Mouse (Mus musculus): ENCODE results near the gene Nelfcd. TPM values are rescaled to one million over a fixed set of nuclear protein-coding genes. Genes with fewer than 3 reads are reported as not detected.

Nelfcd gene
- polyA plus RNA-seq, 1 experiment from 2014 or later: 164 TPM

- H3K9ac ChIP-seq (ENCODE audit: low read length): no peak overlapping the region
- ATAC-seq (ENCODE audit: low FRiP score) (no peak), DNase-seq (ENCODE audit: low spot score, missing footprints) (no peak)
- no peak overlapping the region for H3K4me2 ChIP-seq
- H3K9me3 ChIP-seq (ENCODE audit: control insufficient read depth, low read length): no peaks in the 10 kb centered on the region
- 78% methylated on average over 4 of the region's 4 CpGs for WGBS
- H3K27me3 ChIP-seq (ENCODE audit: control insufficient read depth, insufficient read depth, low read length): no peaks in the 10 kb centered on the region
- H3K36me3 ChIP-seq (ENCODE audit: control insufficient read depth, insufficient read depth, low read length): no peaks in the 10 kb centered on the region
- H3K4me1 ChIP-seq (ENCODE audit: control insufficient read depth, insufficient read depth, low read length): no peaks in the 10 kb centered on the region
- no peak overlapping the region for H3K27ac ChIP-seq (ENCODE audit: low read depth, low read length)
- no peak overlapping the region for H3K4me3 ChIP-seq (ENCODE audit: low read depth, low read length)
Observed at GRCm38 (mm10) chr2:174400396-174400795, 15.2 kb upstream of the Nelfcd start.

GRCm38 (mm10) chr2:174410222-174410621 lies 5.4 kb upstream of the Nelfcd start:
- H3K27me3 ChIP-seq (ENCODE audit: control insufficient read depth, insufficient read depth, low read length): no peaks in the 10 kb centered on the region
- peak; percentile 57 for DNase-seq (ENCODE audit: low spot score, missing footprints)
- no peak overlapping the region for H3K27ac ChIP-seq (ENCODE audit: low read depth, low read length)
- H3K4me2 ChIP-seq: no peak overlapping the region
- no peak overlapping the region for H3K9ac ChIP-seq (ENCODE audit: low read length)
- no peaks in the 10 kb centered on the region for H3K4me1 ChIP-seq (ENCODE audit: control insufficient read depth, insufficient read depth, low read length)
- no peaks in the 10 kb centered on the region for H3K36me3 ChIP-seq (ENCODE audit: control insufficient read depth, insufficient read depth, low read length)
- no peak for ATAC-seq (ENCODE audit: low FRiP score)
- WGBS: 70% methylated on average over 2 of the region's 2 CpGs
- H3K4me3 ChIP-seq (ENCODE audit: low read depth, low read length): no peak overlapping the region
- no peaks in the 10 kb centered on the region for H3K9me3 ChIP-seq (ENCODE audit: control insufficient read depth, low read length)

GRCm38 (mm10) chr2:174413127-174413526 lies 2.5 kb upstream of the Nelfcd start:
- DNase-seq (ENCODE audit: low spot score, missing footprints): no peak
- Histone ChIP-seq H3K36me3 (ENCODE audit: control insufficient read depth, insufficient read depth, low read length) (no peaks in the 10 kb centered on the region), H3K9me3 (ENCODE audit: control insufficient read depth, low read length) (no peaks in the 10 kb centered on the region), H3K27me3 (ENCODE audit: control insufficient read depth, insufficient read depth, low read length) (no peaks in the 10 kb centered on the region), H3K9ac (ENCODE audit: low read length) (no peak overlapping the region), H3K4me1 (ENCODE audit: control insufficient read depth, insufficient read depth, low read length) (peaks cover 7% of the 10 kb centered on the region), H3K27ac (ENCODE audit: low read depth, low read length) (no peak overlapping the region), H3K4me2 (no peak overlapping the region), H3K4me3 (ENCODE audit: low read depth, low read length) (no peak overlapping the region)
- WGBS: 83% methylated on average over 7 of the region's 7 CpGs
- no peak for ATAC-seq (ENCODE audit: low FRiP score)

GRCm38 (mm10) chr2:174415001-174415730 lies 438 bp upstream of the Nelfcd start:
- Histone ChIP-seq H3K4me1 (ENCODE audit: control insufficient read depth, insufficient read depth, low read length) (peaks cover 7% of the 10 kb centered on the region), H3K9me3 (ENCODE audit: control insufficient read depth, low read length) (no peaks in the 10 kb centered on the region), H3K4me3 (ENCODE audit: low read depth, low read length) (peak overlapping the region; percentile 84), H3K27ac (ENCODE audit: low read depth, low read length) (no peak overlapping the region), H3K9ac (ENCODE audit: low read length) (no peak overlapping the region), H3K4me2 (no peak overlapping the region; the same call in 1 of the 2 replicates), H3K36me3 (ENCODE audit: control insufficient read depth, insufficient read depth, low read length) (peaks cover 3% of the 10 kb centered on the region; the same call in 1 of the 2 replicates), H3K27me3 (ENCODE audit: control insufficient read depth, insufficient read depth, low read length) (no peaks in the 10 kb centered on the region)
- DNase-seq (ENCODE audit: low spot score, missing footprints) (no peak), ATAC-seq (ENCODE audit: low FRiP score) (peak; percentile 2; the same call in 1 of the 2 replicates)
- WGBS: 44% methylated on average over 16 of the region's 18 CpGs

GRCm38 (mm10) chr2:174421107-174421506 lies 5.5 kb downstream of the Nelfcd start:
- no peak overlapping the region for H3K27ac ChIP-seq (ENCODE audit: low read depth, low read length)
- DNase-seq (ENCODE audit: low spot score, missing footprints) (no peak), ATAC-seq (ENCODE audit: low FRiP score) (no peak)
- no peak overlapping the region for H3K4me2 ChIP-seq
- H3K36me3 ChIP-seq (ENCODE audit: control insufficient read depth, insufficient read depth, low read length): peaks cover 33% of the 10 kb centered on the region
- H3K9me3 ChIP-seq (ENCODE audit: control insufficient read depth, low read length): no peaks in the 10 kb centered on the region
- H3K4me3 ChIP-seq (ENCODE audit: low read depth, low read length): no peak overlapping the region
- H3K4me1 ChIP-seq (ENCODE audit: control insufficient read depth, insufficient read depth, low read length): peaks cover 7% of the 10 kb centered on the region
- H3K9ac ChIP-seq (ENCODE audit: low read length): no peak overlapping the region
- H3K27me3 ChIP-seq (ENCODE audit: control insufficient read depth, insufficient read depth, low read length): no peaks in the 10 kb centered on the region
- 90% methylated on average over 6 of the region's 6 CpGs for WGBS

- H3K4me3 ChIP-seq (ENCODE audit: low read depth, low read length): no peak overlapping the region
- H3K9me3 ChIP-seq (ENCODE audit: control insufficient read depth, low read length): no peaks in the 10 kb centered on the region
- H3K27ac ChIP-seq (ENCODE audit: low read depth, low read length): no peak overlapping the region
- H3K4me1 ChIP-seq (ENCODE audit: control insufficient read depth, insufficient read depth, low read length): no peaks in the 10 kb centered on the region
- no peaks in the 10 kb centered on the region for H3K27me3 ChIP-seq (ENCODE audit: control insufficient read depth, insufficient read depth, low read length)
- H3K4me2 ChIP-seq: no peak overlapping the region
- H3K9ac ChIP-seq (ENCODE audit: low read length): no peak overlapping the region
- peak; percentile 78 for DNase-seq (ENCODE audit: low spot score, missing footprints)
- no peak for ATAC-seq (ENCODE audit: low FRiP score)
- peaks cover 53% of the 10 kb centered on the region for H3K36me3 ChIP-seq (ENCODE audit: control insufficient read depth, insufficient read depth, low read length)
- 93% methylated on average over 11 of the region's 11 CpGs for WGBS
Observed at GRCm38 (mm10) chr2:174424301-174425085, 8.9 kb downstream of the Nelfcd start.

- Histone ChIP-seq H3K27me3 (ENCODE audit: control insufficient read depth, insufficient read depth, low read length) (no peaks in the 10 kb centered on the region), H3K9me3 (ENCODE audit: control insufficient read depth, low read length) (no peaks in the 10 kb centered on the region), H3K4me2 (no peak overlapping the region), H3K9ac (ENCODE audit: low read length) (no peak overlapping the region), H3K36me3 (ENCODE audit: control insufficient read depth, insufficient read depth, low read length) (peaks cover 46% of the 10 kb centered on the region), H3K4me1 (ENCODE audit: control insufficient read depth, insufficient read depth, low read length) (no peaks in the 10 kb centered on the region), H3K27ac (ENCODE audit: low read depth, low read length) (no peak overlapping the region), H3K4me3 (ENCODE audit: low read depth, low read length) (no peak overlapping the region)
- WGBS: 93% methylated on average over 12 of the region's 12 CpGs
- ATAC-seq (ENCODE audit: low FRiP score): no peak
- DNase-seq (ENCODE audit: low spot score, missing footprints): peak; percentile 64
Observed at GRCm38 (mm10) chr2:174426856-174427255, 11.3 kb downstream of the Nelfcd start.

GRCm38 (mm10) chr2:174428076-174428835 lies 12.7 kb downstream of the Nelfcd start:
- WGBS: 73% methylated on average over 18 of the region's 18 CpGs
- H3K4me3 ChIP-seq (ENCODE audit: low read depth, low read length): no peak overlapping the region
- H3K36me3 ChIP-seq (ENCODE audit: control insufficient read depth, insufficient read depth, low read length): peaks cover 44% of the 10 kb centered on the region
- no peak overlapping the region for H3K4me2 ChIP-seq
- H3K27ac ChIP-seq (ENCODE audit: low read depth, low read length): no peak overlapping the region
- DNase-seq (ENCODE audit: low spot score, missing footprints): peak; percentile 56
- no peaks in the 10 kb centered on the region for H3K4me1 ChIP-seq (ENCODE audit: control insufficient read depth, insufficient read depth, low read length)
- ATAC-seq (ENCODE audit: low FRiP score): no peak
- no peaks in the 10 kb centered on the region for H3K9me3 ChIP-seq (ENCODE audit: control insufficient read depth, low read length)
- no peak overlapping the region for H3K9ac ChIP-seq (ENCODE audit: low read length)
- H3K27me3 ChIP-seq (ENCODE audit: control insufficient read depth, insufficient read depth, low read length): no peaks in the 10 kb centered on the region
